Comparison of ENCODE assay signal across 8 mouse cellular contexts in genomic region chr16:58670643-58671042, GRCm38 (mm10). TPM values are rescaled to one million over a fixed set of nuclear protein-coding genes. Genes with fewer than 3 reads are reported as not detected.
DNase-seq lines count a peak whose midpoint lies in the region; ATAC-seq and TF ChIP-seq lines count a peak whose summit lies in the region.

No protein-coding gene starts in this region.

- no peaks in the 10 kb centered on the region for H3K36me3 ChIP-seq in intestine, embryonic 15.5 days
- peaks cover 18% of the 10 kb centered on the region for H3K36me3 ChIP-seq in midbrain, embryonic 12.5 days

- H3K27ac ChIP-seq in left cerebral cortex, adult 2 months, result peak overlapping the region; percentile 97
- H3K27ac ChIP-seq in intestine, embryonic 15.5 days, result peak overlapping the region; percentile 86
- H3K27ac ChIP-seq in midbrain, embryonic 12.5 days (replicated peaks), result peak overlapping the region; percentile 78

- under 1% methylated on average over 25 of the region's 25 CpGs for WGBS in intestine, embryonic 15.5 days
- WGBS in midbrain, embryonic 12.5 days, result under 1% methylated on average over 25 of the region's 25 CpGs

- peak; percentile 41 for ATAC-seq in intestine, embryonic 15.5 days
- no peak for ATAC-seq in midbrain, embryonic 12.5 days (ENCODE audit: low FRiP score, low read depth)
- ATAC-seq in megakaryocyte-erythroid progenitor cell, adult 5-6 weeks (replicated peaks; ENCODE audit: low FRiP score, low TSS enrichment, poor library complexity, severe bottlenecking), result no peak

- H3K9ac ChIP-seq in intestine, embryonic 15.5 days, result peak overlapping the region; percentile 79
- H3K9ac ChIP-seq in midbrain, embryonic 12.5 days (replicated peaks), result peak overlapping the region; percentile 71

- H3K4me3 ChIP-seq in left cerebral cortex, adult 2 months, result peak overlapping the region; percentile 99
- H3K4me3 ChIP-seq in intestine, embryonic 15.5 days (replicated peaks), result peak overlapping the region; percentile 71
- peak overlapping the region; percentile 73 for H3K4me3 ChIP-seq in midbrain, embryonic 12.5 days

- DNase-seq in left cerebral cortex, adult 2 months (ENCODE audit: extremely low spot score in 1 of 2, low spot score in 2 of 2), result no peak
- no peak for DNase-seq in left cerebral cortex, postnatal 10 days (ENCODE audit: extremely low spot score in 1 of 2, low spot score in 2 of 2)
- DNase-seq in brain, embryonic 14.5 days (ENCODE audit: low read depth), result peak; percentile 62
- no peak for DNase-seq in right cerebral cortex, postnatal 36 days (ENCODE audit: low spot score in 2 of 2)
- no peak for DNase-seq in gastrocnemius, adult 18-20 months (ENCODE audit: low spot score)

- H3K9me3 ChIP-seq in intestine, embryonic 15.5 days, result no peaks in the 10 kb centered on the region
- H3K9me3 ChIP-seq in midbrain, embryonic 12.5 days, result no peaks in the 10 kb centered on the region

- H3K27me3 ChIP-seq in intestine, embryonic 15.5 days (replicated peaks), result no peaks in the 10 kb centered on the region
- H3K27me3 ChIP-seq in midbrain, embryonic 12.5 days, result no peaks in the 10 kb centered on the region

- no peak for TF ChIP-seq CTCF in left cerebral cortex, adult 2 months (IDR thresholded peaks at IDR 0.05)
- no peak for TF ChIP-seq CTCF in brain, embryonic 14.5 days (IDR thresholded peaks at IDR 0.05; ENCODE audit: borderline replicate concordance, extremely low read depth, insufficient read depth, insufficient read length)

- no peaks in the 10 kb centered on the region for H3K4me1 ChIP-seq in intestine, embryonic 15.5 days (replicated peaks)
- 0 out of 2 replicates have a peak, but pooled peaks cover 7% of the 10 kb centered on the region for H3K4me1 ChIP-seq in midbrain, embryonic 12.5 days

- no peak for TF ChIP-seq POLR2A in brain, embryonic 14.5 days (IDR thresholded peaks at IDR 0.05; ENCODE audit: borderline replicate concordance, extremely low read depth, insufficient read depth, insufficient read length, poor library complexity, severe bottlenecking)

- intact Hi-C loops in left cerebral cortex, adult 2 months (cut with DNase I), result loop anchor here (1.0 to 5.0 kb wide), 2 partner anchors 57 to 732 kb away; partner anchors contain the start of gene Cldnd1
- intact Hi-C loops in left cerebral cortex, postnatal 10 days (cut with DNase I), result loop anchor here (10.0 kb wide), 1 partner anchor 734 kb away; the partner anchor contains the start of gene Gabrr3

- peak overlapping the region; percentile 80 for H3K4me2 ChIP-seq in intestine, embryonic 15.5 days (replicated peaks)
- peak overlapping the region; percentile 82 for H3K4me2 ChIP-seq in midbrain, embryonic 12.5 days (replicated peaks)

RNA-seq across cellular contexts. Expression of gene Cpox, which starts 0.6 kb away (rescaled TPM):
- total RNA-seq in left cerebral cortex, adult 2 months (2021), result 10 to 100 TPM; 35.5 to 37.5 TPM
- total RNA-seq in left cerebral cortex, postnatal 10 days (2021), result 10 to 100 TPM; 27.7 to 28.9 TPM
- 13.4 and 13.9 TPM in 2 replicates for polyA plus RNA-seq in brain, embryonic 14.5 days (2012; rRNA removed)
- 58.4 and 71.3 TPM in 2 replicates for polyA plus RNA-seq in intestine, embryonic 15.5 days (2015; fragmentation: Nextera tagmentation; extraction: Ambion mirVana)
- polyA plus RNA-seq in midbrain, embryonic 12.5 days (2016; fragmentation: Nextera tagmentation; extraction: Ambion mirVana), result 16.6 and 17.2 TPM in 2 replicates
- 250 and 314 TPM in 2 replicates for total RNA-seq in megakaryocyte-erythroid progenitor cell, adult 5-6 weeks (2014; fragmentation: Nextera tagmentation)
- total RNA-seq in megakaryocyte-erythroid progenitor cell, adult 5-6 weeks (2017), result 138 and 210 TPM in 2 replicates
- 10 to 100 TPM; 20.2 to 20.7 TPM for total RNA-seq in gastrocnemius, adult 18-20 months (2021)

RNA-seq across cellular contexts. Expression of gene E330017A01Rik, which starts 32.1 kb away (rescaled TPM):
- total RNA-seq in left cerebral cortex, adult 2 months (2021), result not detected
- not detected for total RNA-seq in left cerebral cortex, postnatal 10 days (2021)
- polyA plus RNA-seq in brain, embryonic 14.5 days (2012; rRNA removed), result not detected in 2 replicates
- polyA plus RNA-seq in intestine, embryonic 15.5 days (2015; fragmentation: Nextera tagmentation; extraction: Ambion mirVana), result not detected in 2 replicates
- polyA plus RNA-seq in midbrain, embryonic 12.5 days (2016; fragmentation: Nextera tagmentation; extraction: Ambion mirVana), result not detected in 2 replicates
- total RNA-seq in megakaryocyte-erythroid progenitor cell, adult 5-6 weeks (2014; fragmentation: Nextera tagmentation), result not detected in 2 replicates
- total RNA-seq in megakaryocyte-erythroid progenitor cell, adult 5-6 weeks (2017), result not detected in 2 replicates
- total RNA-seq in gastrocnemius, adult 18-20 months (2021), result not detected

RNA-seq across cellular contexts. Expression of gene Gpr15, which starts 48.2 kb away (rescaled TPM):
- total RNA-seq in left cerebral cortex, adult 2 months (2021), result not detected
- not detected for total RNA-seq in left cerebral cortex, postnatal 10 days (2021)
- polyA plus RNA-seq in brain, embryonic 14.5 days (2012; rRNA removed), result 0.05 and 0.25 TPM in 2 replicates
- 0.14 TPM in 1 of 2 replicates, not detected in the other for polyA plus RNA-seq in intestine, embryonic 15.5 days (2015; fragmentation: Nextera tagmentation; extraction: Ambion mirVana)
- 0.18 TPM in 1 of 2 replicates, not detected in the other for polyA plus RNA-seq in midbrain, embryonic 12.5 days (2016; fragmentation: Nextera tagmentation; extraction: Ambion mirVana)
- total RNA-seq in megakaryocyte-erythroid progenitor cell, adult 5-6 weeks (2014; fragmentation: Nextera tagmentation), result not detected in 2 replicates
- total RNA-seq in megakaryocyte-erythroid progenitor cell, adult 5-6 weeks (2017), result not detected in 2 replicates
- total RNA-seq in gastrocnemius, adult 18-20 months (2021), result not detected

RNA-seq across cellular contexts. Expression of gene Gm813, which starts 53.9 kb away (rescaled TPM):
- total RNA-seq in left cerebral cortex, adult 2 months (2021), result not detected
- not detected for total RNA-seq in left cerebral cortex, postnatal 10 days (2021)
- polyA plus RNA-seq in brain, embryonic 14.5 days (2012; rRNA removed), result not detected in 2 replicates
- polyA plus RNA-seq in intestine, embryonic 15.5 days (2015; fragmentation: Nextera tagmentation; extraction: Ambion mirVana), result not detected in 2 replicates
- polyA plus RNA-seq in midbrain, embryonic 12.5 days (2016; fragmentation: Nextera tagmentation; extraction: Ambion mirVana), result not detected in 2 replicates
- total RNA-seq in megakaryocyte-erythroid progenitor cell, adult 5-6 weeks (2014; fragmentation: Nextera tagmentation), result not detected in 2 replicates
- total RNA-seq in megakaryocyte-erythroid progenitor cell, adult 5-6 weeks (2017), result not detected in 2 replicates
- not detected for total RNA-seq in gastrocnemius, adult 18-20 months (2021)

RNA-seq across cellular contexts. Expression of gene Cldnd1, which starts 57.1 kb away (rescaled TPM):
- 10 to 100 TPM; 95.5 to 97.5 TPM for total RNA-seq in left cerebral cortex, adult 2 months (2021)
- total RNA-seq in left cerebral cortex, postnatal 10 days (2021), result 100 to 1,000 TPM; 119 to 122 TPM
- polyA plus RNA-seq in brain, embryonic 14.5 days (2012; rRNA removed), result 102 and 108 TPM in 2 replicates
- polyA plus RNA-seq in intestine, embryonic 15.5 days (2015; fragmentation: Nextera tagmentation; extraction: Ambion mirVana), result 95.7 and 97.6 TPM in 2 replicates
- 105 and 106 TPM in 2 replicates for polyA plus RNA-seq in midbrain, embryonic 12.5 days (2016; fragmentation: Nextera tagmentation; extraction: Ambion mirVana)
- total RNA-seq in megakaryocyte-erythroid progenitor cell, adult 5-6 weeks (2014; fragmentation: Nextera tagmentation), result 40.0 and 41.1 TPM in 2 replicates
- total RNA-seq in megakaryocyte-erythroid progenitor cell, adult 5-6 weeks (2017), result 16.4 and 36.4 TPM in 2 replicates
- total RNA-seq in gastrocnemius, adult 18-20 months (2021), result 10 to 100 TPM; 56.8 to 66.4 TPM
